Mouse (Mus musculus): ENCODE measurements around the gene Map2. TPM values are rescaled to one million over a fixed set of nuclear protein-coding genes. Genes with fewer than 3 reads are reported as not detected.

Gene Map2
- polyA plus RNA-seq, 2 experiments: 12.5 to 20.4 TPM

- DNase-seq (ENCODE audit: low spot score) (no peak), ATAC-seq (ENCODE audit: low FRiP score, low read depth) (no peak)
- Histone ChIP-seq H3K27ac (replicated peaks; ENCODE audit: low read depth, low read length) (no peak overlapping the region), H3K27me3 (ENCODE audit: control insufficient read depth, insufficient read depth, low read length) (no peaks in the 10 kb centered on the region), H3K36me3 (ENCODE audit: control insufficient read depth, insufficient read depth, low read length) (no peaks in the 10 kb centered on the region), H3K9me3 (ENCODE audit: control insufficient read depth, low read length) (no peaks in the 10 kb centered on the region), H3K4me3 (replicated peaks; ENCODE audit: low read length) (no peak overlapping the region), H3K4me1 (ENCODE audit: control insufficient read depth, insufficient read depth, low read length) (no peaks in the 10 kb centered on the region), H3K4me2 (replicated peaks; ENCODE audit: low read depth, low read length, severe bottlenecking) (no peak overlapping the region), H3K9ac (ENCODE audit: low read depth, low read length, severe bottlenecking) (no peak overlapping the region)
- no peak for TF ChIP-seq POLR2A (IDR thresholded peaks at IDR 0.05; ENCODE audit: borderline replicate concordance, extremely low read depth, insufficient read depth, insufficient read length)
- WGBS: 75% methylated on average over 13 of the region's 13 CpGs
Measured at GRCm38 (mm10) chr1:66407270-66407967, 232.3 kb downstream of the Map2 start.

DNA sequence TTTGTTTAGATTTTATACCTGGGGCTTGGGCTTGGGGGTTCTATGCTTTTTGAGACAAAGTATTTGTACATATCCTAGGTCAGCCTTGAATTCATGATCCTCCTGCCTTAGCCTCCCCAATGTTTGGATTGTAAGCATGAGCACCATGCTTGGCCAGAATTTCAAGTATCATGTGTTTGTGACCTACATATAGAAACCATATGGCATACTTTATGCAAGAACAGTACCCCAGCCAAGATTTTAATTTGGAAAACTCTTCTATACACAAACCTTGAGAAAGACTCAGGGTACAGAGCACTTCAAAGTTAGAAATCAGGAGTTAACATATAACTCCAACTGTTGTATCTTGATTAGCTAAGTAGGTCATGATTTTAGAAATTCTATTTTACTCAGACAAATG lies 243.3 kb downstream of the Map2 start:
- Histone ChIP-seq H3K9ac (ENCODE audit: low read depth, low read length, severe bottlenecking) (no peak overlapping the region), H3K27ac (replicated peaks; ENCODE audit: low read depth, low read length) (no peak overlapping the region), H3K9me3 (ENCODE audit: control insufficient read depth, low read length) (no peaks in the 10 kb centered on the region), H3K27me3 (ENCODE audit: control insufficient read depth, insufficient read depth, low read length) (no peaks in the 10 kb centered on the region), H3K4me1 (ENCODE audit: control insufficient read depth, insufficient read depth, low read length) (no peaks in the 10 kb centered on the region), H3K4me3 (replicated peaks; ENCODE audit: low read length) (no peak overlapping the region), H3K4me2 (replicated peaks; ENCODE audit: low read depth, low read length, severe bottlenecking) (no peak overlapping the region), H3K36me3 (ENCODE audit: control insufficient read depth, insufficient read depth, low read length) (no peaks in the 10 kb centered on the region)
- TF ChIP-seq POLR2A (IDR thresholded peaks at IDR 0.05; ENCODE audit: borderline replicate concordance, extremely low read depth, insufficient read depth, insufficient read length): no peak
- ATAC-seq (ENCODE audit: low FRiP score, low read depth) (no peak), DNase-seq (ENCODE audit: low spot score) (no peak)

- no peaks in the 10 kb centered on the region for H3K27me3 ChIP-seq (ENCODE audit: control insufficient read depth, insufficient read depth, low read length)
- no peak overlapping the region for H3K27ac ChIP-seq (replicated peaks; ENCODE audit: low read depth, low read length)
- DNase-seq (ENCODE audit: low spot score) (no peak), ATAC-seq (ENCODE audit: low FRiP score, low read depth) (no peak)
- H3K36me3 ChIP-seq (ENCODE audit: control insufficient read depth, insufficient read depth, low read length): peaks cover 10% of the 10 kb centered on the region
- no peak overlapping the region for H3K4me2 ChIP-seq (replicated peaks; ENCODE audit: low read depth, low read length, severe bottlenecking)
- TF ChIP-seq POLR2A (IDR thresholded peaks at IDR 0.05; ENCODE audit: borderline replicate concordance, extremely low read depth, insufficient read depth, insufficient read length): no peak
- H3K9ac ChIP-seq (ENCODE audit: low read depth, low read length, severe bottlenecking): no peak overlapping the region
- no peak overlapping the region for H3K4me3 ChIP-seq (replicated peaks; ENCODE audit: low read length)
- H3K9me3 ChIP-seq (ENCODE audit: control insufficient read depth, low read length): no peaks in the 10 kb centered on the region
- WGBS: 91% methylated on average over 5 of the region's 5 CpGs
- peaks cover 2% of the 10 kb centered on the region; the same call in 1 of the 2 replicates for H3K4me1 ChIP-seq (ENCODE audit: control insufficient read depth, insufficient read depth, low read length)
Measured at GRCm38 (mm10) chr1:66426073-66426472, 251.0 kb downstream of the Map2 start.

DNA sequence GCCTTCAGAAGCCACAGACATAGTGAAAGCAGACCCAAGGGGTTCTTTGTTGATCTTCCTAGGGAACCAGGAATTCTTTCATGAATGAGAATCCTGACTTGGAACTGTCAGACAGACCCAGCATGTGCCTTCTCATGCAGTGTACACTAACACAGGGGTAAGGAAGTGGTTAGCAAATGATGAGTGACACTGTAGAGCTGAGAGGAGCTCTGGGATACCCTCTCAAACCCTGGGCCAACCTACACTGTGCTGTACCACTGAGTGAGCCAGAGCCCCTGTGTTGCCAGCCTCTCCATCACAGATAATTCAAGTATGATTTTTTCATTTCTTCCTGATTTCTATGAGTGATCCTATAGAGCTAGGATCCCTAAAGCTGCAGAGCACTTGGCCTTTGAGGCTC lies 255.9 kb downstream of the Map2 start:
- no peak for ATAC-seq (ENCODE audit: low FRiP score, low read depth)
- H3K27me3 ChIP-seq (ENCODE audit: control insufficient read depth, insufficient read depth, low read length): no peaks in the 10 kb centered on the region
- no peak overlapping the region for H3K4me3 ChIP-seq (replicated peaks; ENCODE audit: low read length)
- no peak overlapping the region for H3K27ac ChIP-seq (replicated peaks; ENCODE audit: low read depth, low read length)
- H3K9me3 ChIP-seq (ENCODE audit: control insufficient read depth, low read length): no peaks in the 10 kb centered on the region
- no peak overlapping the region for H3K4me2 ChIP-seq (replicated peaks; ENCODE audit: low read depth, low read length, severe bottlenecking)
- peaks cover 2% of the 10 kb centered on the region; the same call in 1 of the 2 replicates for H3K4me1 ChIP-seq (ENCODE audit: control insufficient read depth, insufficient read depth, low read length)
- H3K36me3 ChIP-seq (ENCODE audit: control insufficient read depth, insufficient read depth, low read length): peaks cover 2% of the 10 kb centered on the region; the same call in 1 of the 2 replicates
- no peak for DNase-seq (ENCODE audit: low spot score)
- H3K9ac ChIP-seq (ENCODE audit: low read depth, low read length, severe bottlenecking): no peak overlapping the region
- no peak for TF ChIP-seq POLR2A (IDR thresholded peaks at IDR 0.05; ENCODE audit: borderline replicate concordance, extremely low read depth, insufficient read depth, insufficient read length)

DNA sequence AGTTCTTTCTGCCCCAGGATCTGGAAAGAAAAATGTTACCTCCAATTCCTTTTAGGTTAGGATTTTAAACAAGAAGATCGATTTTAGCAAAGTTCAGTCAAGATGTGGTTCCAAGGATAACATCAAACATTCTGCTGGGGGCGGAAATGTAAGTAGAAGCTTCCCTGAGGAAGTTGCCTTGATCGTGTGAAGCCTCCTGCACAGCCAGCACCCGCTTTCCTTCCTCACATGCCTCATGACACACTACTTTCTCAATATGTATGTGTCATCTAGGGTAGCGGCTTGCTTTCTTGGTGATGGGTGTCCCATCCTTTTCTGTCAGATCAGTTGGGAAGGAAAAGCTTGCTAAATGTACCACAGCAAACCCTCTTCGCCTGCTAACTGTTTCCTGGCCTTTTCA lies 256.4 kb downstream of the Map2 start:
- Histone ChIP-seq H3K9me3 (ENCODE audit: control insufficient read depth, low read length) (no peaks in the 10 kb centered on the region), H3K9ac (ENCODE audit: low read depth, low read length, severe bottlenecking) (no peak overlapping the region), H3K27me3 (ENCODE audit: control insufficient read depth, insufficient read depth, low read length) (no peaks in the 10 kb centered on the region), H3K36me3 (ENCODE audit: control insufficient read depth, insufficient read depth, low read length) (no peaks in the 10 kb centered on the region), H3K4me3 (replicated peaks; ENCODE audit: low read length) (no peak overlapping the region), H3K4me2 (replicated peaks; ENCODE audit: low read depth, low read length, severe bottlenecking) (no peak overlapping the region), H3K4me1 (ENCODE audit: control insufficient read depth, insufficient read depth, low read length) (peaks cover 2% of the 10 kb centered on the region; the same call in 1 of the 2 replicates), H3K27ac (replicated peaks; ENCODE audit: low read depth, low read length) (no peak overlapping the region)
- no peak for ATAC-seq (ENCODE audit: low FRiP score, low read depth)
- WGBS: 91% methylated on average over 6 of the region's 6 CpGs
- no peak for TF ChIP-seq POLR2A (IDR thresholded peaks at IDR 0.05; ENCODE audit: borderline replicate concordance, extremely low read depth, insufficient read depth, insufficient read length)
- no peak for DNase-seq (ENCODE audit: low spot score)
